Mouse (Mus musculus): ENCODE data around the gene Itgb1bp1. TPM values are rescaled to one million over a fixed set of nuclear protein-coding genes. Genes with fewer than 3 reads are reported as not detected.

The Itgb1bp1 gene
- 19.6 and 20.3 TPM in 2 replicates for polyA plus RNA-seq (2015; fragmentation: Nextera tagmentation; extraction: Ambion mirVana)

- Histone ChIP-seq H3K9me3 (replicated peaks) (no peaks in the 10 kb centered on the region), H3K27ac (replicated peaks) (peak within 1 kb of the TSS; percentile 81), H3K9ac (peak within 1 kb of the TSS; percentile 77), H3K4me3 (replicated peaks) (peak within 1 kb of the TSS; percentile 76), H3K27me3 (no peaks in the 10 kb centered on the region), H3K36me3 (replicated peaks) (peaks cover 17% of the 10 kb centered on the region; the same call in 1 of the 2 replicates), H3K4me1 (replicated peaks) (peaks cover 21% of the 10 kb centered on the region), H3K4me2 (peak within 1 kb of the TSS; percentile 83)
- WGBS (ENCODE audit: insufficient replicate concordance) = under 1% methylated on average over 28 of the region's 28 CpGs
- ATAC-seq (ENCODE audit: insufficient read depth) = peak; percentile 88
Observed at GRCm38 (mm10) chr12:21286243-21286622, at the start of gene Itgb1bp1. Gene Itgb1bp1, minus strand, starts transcription at chr12:21286284.

- Histone ChIP-seq H3K4me3 (replicated peaks) (no peak overlapping the region), H3K27ac (replicated peaks) (no peak overlapping the region), H3K9me3 (replicated peaks) (no peaks in the 10 kb centered on the region), H3K27me3 (no peaks in the 10 kb centered on the region), H3K36me3 (replicated peaks) (peaks cover 80% of the 10 kb centered on the region), H3K9ac (no peak overlapping the region), H3K4me1 (replicated peaks) (no peaks in the 10 kb centered on the region), H3K4me2 (no peak overlapping the region)
- 61% methylated on average over 7 of the region's 7 CpGs for WGBS (ENCODE audit: insufficient replicate concordance)
- 0 out of 2 replicates have a peak, but pooled peaks have one; percentile 42 for ATAC-seq (ENCODE audit: insufficient read depth)
Observed at GRCm38 (mm10) chr12:21335869-21336268, 49.8 kb upstream of the Itgb1bp1 start.

GRCm38 (mm10) chr12:21333766-21334165, 47.7 kb upstream of the Itgb1bp1 start:
- 70% methylated on average over 5 of the region's 5 CpGs for WGBS (ENCODE audit: insufficient replicate concordance)

GRCm38 (mm10) chr12:21333021-21333420, 46.9 kb upstream of the Itgb1bp1 start:
- H3K4me2 ChIP-seq = no peak overlapping the region
- no peaks in the 10 kb centered on the region for H3K4me1 ChIP-seq (replicated peaks)
- no peak overlapping the region for H3K4me3 ChIP-seq (replicated peaks)
- no peaks in the 10 kb centered on the region for H3K27me3 ChIP-seq
- H3K9me3 ChIP-seq (replicated peaks) = no peaks in the 10 kb centered on the region
- no peak overlapping the region for H3K9ac ChIP-seq
- no peak for ATAC-seq (ENCODE audit: insufficient read depth)
- H3K27ac ChIP-seq (replicated peaks) = no peak overlapping the region
- 84% methylated on average over 7 of the region's 7 CpGs for WGBS (ENCODE audit: insufficient replicate concordance)
- peaks cover 82% of the 10 kb centered on the region for H3K36me3 ChIP-seq (replicated peaks)

More at GRCm38 (mm10) chr12:21333766-21334165, 47.7 kb upstream of the Itgb1bp1 start:
- H3K4me3 ChIP-seq (replicated peaks) = no peak overlapping the region
- H3K9ac ChIP-seq = no peak overlapping the region
- no peaks in the 10 kb centered on the region for H3K27me3 ChIP-seq
- H3K27ac ChIP-seq (replicated peaks) = no peak overlapping the region
- H3K36me3 ChIP-seq (replicated peaks) = peaks cover 79% of the 10 kb centered on the region
- H3K4me2 ChIP-seq = no peak overlapping the region
- H3K4me1 ChIP-seq (replicated peaks) = no peaks in the 10 kb centered on the region
- H3K9me3 ChIP-seq (replicated peaks) = no peaks in the 10 kb centered on the region
- ATAC-seq (ENCODE audit: insufficient read depth) = no peak

- H3K36me3 ChIP-seq (replicated peaks) = peaks cover 87% of the 10 kb centered on the region
- H3K4me1 ChIP-seq (replicated peaks) = no peaks in the 10 kb centered on the region
- H3K4me3 ChIP-seq (replicated peaks) = no peak overlapping the region
- no peak overlapping the region for H3K4me2 ChIP-seq
- no peaks in the 10 kb centered on the region for H3K9me3 ChIP-seq (replicated peaks)
- H3K27ac ChIP-seq (replicated peaks) = no peak overlapping the region
- no peaks in the 10 kb centered on the region for H3K27me3 ChIP-seq
- H3K9ac ChIP-seq = no peak overlapping the region
- ATAC-seq (ENCODE audit: insufficient read depth) = no peak
- 76% methylated on average over 6 of the region's 6 CpGs for WGBS (ENCODE audit: insufficient replicate concordance)
Observed at GRCm38 (mm10) chr12:21331711-21332110, 45.6 kb upstream of the Itgb1bp1 start.

GRCm38 (mm10) chr12:21330961-21331576, 45.0 kb upstream of the Itgb1bp1 start:
- no peak overlapping the region for H3K9ac ChIP-seq
- no peak for ATAC-seq (ENCODE audit: insufficient read depth)
- 82% methylated on average over 10 of the region's 10 CpGs for WGBS (ENCODE audit: insufficient replicate concordance)
- H3K9me3 ChIP-seq (replicated peaks) = no peaks in the 10 kb centered on the region
- H3K27me3 ChIP-seq = no peaks in the 10 kb centered on the region
- H3K27ac ChIP-seq (replicated peaks) = no peak overlapping the region
- H3K4me2 ChIP-seq = no peak overlapping the region
- no peaks in the 10 kb centered on the region for H3K4me1 ChIP-seq (replicated peaks)
- H3K4me3 ChIP-seq (replicated peaks) = no peak overlapping the region
- H3K36me3 ChIP-seq (replicated peaks) = peaks cover 89% of the 10 kb centered on the region

GRCm38 (mm10) chr12:21329661-21330400, 43.7 kb upstream of the Itgb1bp1 start:
- 82% methylated on average over 9 of the region's 9 CpGs for WGBS (ENCODE audit: insufficient replicate concordance)
- no peaks in the 10 kb centered on the region for H3K27me3 ChIP-seq
- no peak overlapping the region for H3K9ac ChIP-seq
- H3K4me2 ChIP-seq = no peak overlapping the region
- H3K4me1 ChIP-seq (replicated peaks) = no peaks in the 10 kb centered on the region
- H3K4me3 ChIP-seq (replicated peaks) = no peak overlapping the region
- ATAC-seq (ENCODE audit: insufficient read depth) = no peak
- H3K9me3 ChIP-seq (replicated peaks) = no peaks in the 10 kb centered on the region
- H3K36me3 ChIP-seq (replicated peaks) = peaks cover 90% of the 10 kb centered on the region
- no peak overlapping the region for H3K27ac ChIP-seq (replicated peaks)

- Histone ChIP-seq H3K27me3 (no peaks in the 10 kb centered on the region), H3K4me1 (replicated peaks) (no peaks in the 10 kb centered on the region), H3K4me2 (no peak overlapping the region), H3K9me3 (replicated peaks) (no peaks in the 10 kb centered on the region), H3K4me3 (replicated peaks) (no peak overlapping the region), H3K9ac (no peak overlapping the region), H3K36me3 (replicated peaks) (peaks cover 91% of the 10 kb centered on the region), H3K27ac (replicated peaks) (no peak overlapping the region)
- ATAC-seq (ENCODE audit: insufficient read depth) = no peak
- 83% methylated on average over 3 of the region's 3 CpGs for WGBS (ENCODE audit: insufficient replicate concordance)
Observed at GRCm38 (mm10) chr12:21326325-21326724, 40.2 kb upstream of the Itgb1bp1 start.

GRCm38 (mm10) chr12:21325266-21325665, 39.2 kb upstream of the Itgb1bp1 start:
- Histone ChIP-seq H3K4me3 (replicated peaks) (no peak overlapping the region), H3K27me3 (no peaks in the 10 kb centered on the region), H3K9me3 (replicated peaks) (no peaks in the 10 kb centered on the region), H3K9ac (no peak overlapping the region), H3K4me2 (no peak overlapping the region), H3K4me1 (replicated peaks) (peaks cover 8% of the 10 kb centered on the region; the same call in 1 of the 2 replicates), H3K36me3 (replicated peaks) (peaks cover 81% of the 10 kb centered on the region), H3K27ac (replicated peaks) (no peak overlapping the region)
- no peak for ATAC-seq (ENCODE audit: insufficient read depth)
- WGBS (ENCODE audit: insufficient replicate concordance) = 82% methylated on average over 8 of the region's 8 CpGs

GRCm38 (mm10) chr12:21324101-21324500, 38.0 kb upstream of the Itgb1bp1 start:
- Histone ChIP-seq H3K4me3 (replicated peaks) (no peak overlapping the region), H3K36me3 (replicated peaks) (peaks cover 70% of the 10 kb centered on the region), H3K9me3 (replicated peaks) (no peaks in the 10 kb centered on the region), H3K4me2 (no peak overlapping the region), H3K27me3 (no peaks in the 10 kb centered on the region), H3K9ac (no peak overlapping the region), H3K4me1 (replicated peaks) (peaks cover 11% of the 10 kb centered on the region; the same call in 1 of the 2 replicates), H3K27ac (replicated peaks) (no peak overlapping the region)
- WGBS (ENCODE audit: insufficient replicate concordance) = 71% methylated on average over 5 of the region's 5 CpGs
- no peak for ATAC-seq (ENCODE audit: insufficient read depth)

GRCm38 (mm10) chr12:21322856-21323255, 36.8 kb upstream of the Itgb1bp1 start:
- Histone ChIP-seq H3K9me3 (replicated peaks) (no peaks in the 10 kb centered on the region), H3K27ac (replicated peaks) (no peak overlapping the region), H3K4me1 (replicated peaks) (peaks cover 14% of the 10 kb centered on the region), H3K4me2 (no peak overlapping the region), H3K36me3 (replicated peaks) (peaks cover 58% of the 10 kb centered on the region), H3K9ac (no peak overlapping the region), H3K4me3 (replicated peaks) (no peak overlapping the region), H3K27me3 (no peaks in the 10 kb centered on the region)
- ATAC-seq (ENCODE audit: insufficient read depth) = no peak
- 86% methylated on average over 9 of the region's 9 CpGs for whole genome bisulfite sequencing (ENCODE audit: insufficient replicate concordance)

All from liver, embryonic 15.5 days (tissue).